Mouse (Mus musculus): ENCODE data around the gene Slc22a21. TPM values are rescaled to one million over a fixed set of nuclear protein-coding genes. Genes with fewer than 3 reads are reported as not detected.
"Not testable (repeated sequence)": the region's sequence is repeated elsewhere in the genome, so short reads cannot be mapped to it uniquely, and the experiment has no call there.

Gene Slc22a21
- polyA plus RNA-seq, 1 experiment from 2014 or later = 1.3 TPM

- no peak for DNase-seq
- peaks cover 7% of the 10 kb centered on the region for H3K36me3 ChIP-seq (replicated peaks; ENCODE audit: insufficient read depth, low read length)
Observed at GRCm38 (mm10) chr11:54008416-54008920, 28.3 kb upstream of the Slc22a21 start.

GRCm38 (mm10) chr11:54007717-54008116 is 27.6 kb upstream of the Slc22a21 start:
- Histone ChIP-seq H3K4me2 (ENCODE audit: low read depth, low read length) (no peak overlapping the region), H3K4me3 (ENCODE audit: low read depth, low read length) (no peak overlapping the region), H3K36me3 (replicated peaks; ENCODE audit: insufficient read depth, low read length) (peaks cover 7% of the 10 kb centered on the region), H3K4me1 (ENCODE audit: insufficient read depth) (peaks cover 37% of the 10 kb centered on the region), H3K27ac (ENCODE audit: low read depth) (peak overlapping the region; percentile 30; the same call in 1 of the 2 replicates), H3K9me3 (ENCODE audit: low read length) (no peaks in the 10 kb centered on the region), H3K9ac (replicated peaks) (no peak overlapping the region), H3K27me3 (ENCODE audit: insufficient read depth, low read length) (no peaks in the 10 kb centered on the region)
- no peak for TF ChIP-seq CTCF (IDR thresholded peaks at IDR 0.05; ENCODE audit: low read depth)
- no peak for TF ChIP-seq EP300 (IDR thresholded peaks at IDR 0.05; ENCODE audit: low read depth)
- ATAC-seq (no peak), DNase-seq (no peak)
- 89% methylated on average over 11 of the region's 11 CpGs for WGBS (ENCODE audit: insufficient replicate concordance)

More at GRCm38 (mm10) chr11:54008416-54008920, 28.3 kb upstream of the Slc22a21 start:
- Histone ChIP-seq H3K4me2 (ENCODE audit: low read depth, low read length) (no peak overlapping the region), H3K27ac (ENCODE audit: low read depth) (no peak overlapping the region), H3K9me3 (ENCODE audit: low read length) (no peaks in the 10 kb centered on the region), H3K27me3 (ENCODE audit: insufficient read depth, low read length) (no peaks in the 10 kb centered on the region), H3K4me1 (ENCODE audit: insufficient read depth) (peaks cover 37% of the 10 kb centered on the region), H3K4me3 (ENCODE audit: low read depth, low read length) (no peak overlapping the region), H3K9ac (replicated peaks) (no peak overlapping the region)
- TF ChIP-seq EP300 (IDR thresholded peaks at IDR 0.05; ENCODE audit: low read depth) (no peak), CTCF (IDR thresholded peaks at IDR 0.05; ENCODE audit: low read depth) (no peak)
- WGBS (ENCODE audit: insufficient replicate concordance) = 80% methylated on average over 10 of the region's 10 CpGs
- ATAC-seq = no peak

GRCm38 (mm10) chr11:54006901-54007300 is 26.8 kb upstream of the Slc22a21 start:
- ATAC-seq (no peak), DNase-seq (peak; percentile 46)
- TF ChIP-seq EP300 (IDR thresholded peaks at IDR 0.05; ENCODE audit: low read depth) (no peak), CTCF (IDR thresholded peaks at IDR 0.05; ENCODE audit: low read depth) (no peak)
- peak overlapping the region; percentile 30; the same call in 1 of the 2 replicates for H3K27ac ChIP-seq (ENCODE audit: low read depth)
- 73% methylated on average over 4 of the region's 4 CpGs for WGBS (ENCODE audit: insufficient replicate concordance)
- peaks cover 7% of the 10 kb centered on the region for H3K36me3 ChIP-seq (replicated peaks; ENCODE audit: insufficient read depth, low read length)
- 0 out of 2 replicates have a peak overlapping the region, but pooled peaks have one; percentile 16 for H3K9ac ChIP-seq (replicated peaks)
- H3K4me3 ChIP-seq (ENCODE audit: low read depth, low read length) = no peak overlapping the region
- H3K4me1 ChIP-seq (ENCODE audit: insufficient read depth) = peaks cover 37% of the 10 kb centered on the region
- no peaks in the 10 kb centered on the region for H3K27me3 ChIP-seq (ENCODE audit: insufficient read depth, low read length)
- no peaks in the 10 kb centered on the region for H3K9me3 ChIP-seq (ENCODE audit: low read length)
- peak overlapping the region; percentile 40 for H3K4me2 ChIP-seq (ENCODE audit: low read depth, low read length)

GRCm38 (mm10) chr11:54006362-54006761 is 26.2 kb upstream of the Slc22a21 start:
- Histone ChIP-seq H3K27ac (ENCODE audit: low read depth) (peak overlapping the region; percentile 80), H3K4me2 (ENCODE audit: low read depth, low read length) (peak overlapping the region; percentile 40; the same call in 1 of the 2 replicates), H3K4me1 (ENCODE audit: insufficient read depth) (peaks cover 37% of the 10 kb centered on the region)
- WGBS (ENCODE audit: insufficient replicate concordance) = 37% methylated on average over 4 of the region's 5 CpGs
- DNase-seq; H3K36me3 ChIP-seq (replicated peaks; ENCODE audit: insufficient read depth, low read length); H3K9me3 ChIP-seq (ENCODE audit: low read length); H3K27me3 ChIP-seq (ENCODE audit: insufficient read depth, low read length); H3K4me3 ChIP-seq (ENCODE audit: low read depth, low read length); H3K9ac ChIP-seq (replicated peaks): not testable (repeated sequence)
- ATAC-seq = peak; percentile 14; the same call in 1 of the 2 replicates

- Histone ChIP-seq H3K9me3 (ENCODE audit: low read length) (no peaks in the 10 kb centered on the region), H3K4me1 (ENCODE audit: insufficient read depth) (peaks cover 37% of the 10 kb centered on the region), H3K36me3 (replicated peaks; ENCODE audit: insufficient read depth, low read length) (peaks cover 9% of the 10 kb centered on the region; the same call in 1 of the 2 replicates), H3K4me3 (ENCODE audit: low read depth, low read length) (no peak overlapping the region), H3K4me2 (ENCODE audit: low read depth, low read length) (peak overlapping the region; percentile 52), H3K27me3 (ENCODE audit: insufficient read depth, low read length) (no peaks in the 10 kb centered on the region), H3K9ac (replicated peaks) (peak overlapping the region; percentile 23; the same call in 1 of the 2 replicates), H3K27ac (ENCODE audit: low read depth) (peak overlapping the region; percentile 80)
- DNase-seq = peak; percentile 70
- peak; percentile 97 for ATAC-seq
- WGBS (ENCODE audit: insufficient replicate concordance) = 71% methylated on average over 3 of the region's 3 CpGs
- TF ChIP-seq CTCF (IDR thresholded peaks at IDR 0.05; ENCODE audit: low read depth) = no peak
- TF ChIP-seq EP300 (IDR thresholded peaks at IDR 0.05; ENCODE audit: low read depth) = peak; percentile 93
Observed at GRCm38 (mm10) chr11:54004734-54005133, 24.6 kb upstream of the Slc22a21 start.

- Histone ChIP-seq H3K4me3 (ENCODE audit: low read depth, low read length) (no peak overlapping the region), H3K4me2 (ENCODE audit: low read depth, low read length) (peak overlapping the region; percentile 52), H3K36me3 (replicated peaks; ENCODE audit: insufficient read depth, low read length) (peaks cover 9% of the 10 kb centered on the region; the same call in 1 of the 2 replicates), H3K9me3 (ENCODE audit: low read length) (no peaks in the 10 kb centered on the region), H3K4me1 (ENCODE audit: insufficient read depth) (peaks cover 37% of the 10 kb centered on the region), H3K27me3 (ENCODE audit: insufficient read depth, low read length) (no peaks in the 10 kb centered on the region), H3K9ac (replicated peaks) (peak overlapping the region; percentile 51), H3K27ac (ENCODE audit: low read depth) (peak overlapping the region; percentile 80; the same call in 1 of the 2 replicates)
- ATAC-seq (peak; percentile 25; the same call in 1 of the 2 replicates), DNase-seq (peak; percentile 40)
- TF ChIP-seq CTCF (IDR thresholded peaks at IDR 0.05; ENCODE audit: low read depth) (no peak), EP300 (IDR thresholded peaks at IDR 0.05; ENCODE audit: low read depth) (no peak)
- WGBS (ENCODE audit: insufficient replicate concordance) = 71% methylated on average over 9 of the region's 9 CpGs
Observed at GRCm38 (mm10) chr11:54004221-54004620, 24.1 kb upstream of the Slc22a21 start.
